In the genomic region with DNA sequence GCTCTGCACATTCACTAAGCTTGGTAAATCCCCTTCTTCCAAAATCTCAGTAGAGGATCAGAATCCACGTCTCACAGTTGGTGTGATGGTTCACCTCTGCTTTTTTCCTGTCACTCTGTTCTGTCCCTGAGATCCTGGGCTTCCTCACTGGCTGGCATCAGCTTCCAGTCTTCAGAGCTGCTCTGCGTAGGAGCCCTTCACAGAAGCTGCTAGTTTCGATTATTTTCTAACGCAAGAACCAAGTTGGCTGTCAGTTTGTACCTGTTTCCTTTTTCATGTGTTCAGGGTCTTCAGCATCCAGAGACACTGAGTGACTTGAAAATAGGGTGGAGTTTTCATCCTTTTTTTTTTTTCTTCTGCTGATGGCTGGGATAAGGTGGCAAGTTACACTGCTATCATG, we compare ENCODE assay signal across 1 mouse cellular context.
TF ChIP-seq lines count a peak whose summit lies in the region.

No protein-coding gene starts in this region.

TF ChIP-seq in CH12.LX, 34 proteins besides CTCF, POLR2A, EP300 and RAD21 (continued from another document):
- TF ChIP-seq MEF2A (IDR thresholded peaks at IDR 0.05; ENCODE audit: borderline replicate concordance, low read depth, low read length) (no peak), USF1 (IDR thresholded peaks at IDR 0.05; ENCODE audit: low read depth, low read length) (no peak), MYC (IDR thresholded peaks at IDR 0.05; ENCODE audit: low read depth, low read length) (no peak; the same call in 1 of the 2 replicates), RCOR1 (conservative IDR thresholded peaks at IDR 0.05; ENCODE audit: low read depth, low read length) (no peak), ZC3H11A (IDR thresholded peaks at IDR 0.05; ENCODE audit: low read depth, low read length) (no peak), BHLHE40 (IDR thresholded peaks at IDR 0.05; ENCODE audit: low read depth, low read length) (no peak), E2F4 (IDR thresholded peaks at IDR 0.05; ENCODE audit: insufficient replicate concordance, low read depth, low read length) (no peak)
